Mouse (Mus musculus) olfactory bulb, adult 2 months (tissue): ENCODE measurements at regions not wholly inside any gene's neighbourhood (a gene's known extent, or its start where the extent isn't known, plus 50 kb on each side); places are given as distances from the start of the nearest gene placed in this dataset.

Experiments used
- H3K27ac ChIP-seq: fragments of 200-500 bp; 2 replicates; pipeline ENCODE4 v1.5.1; 2012; ENCODE audit warnings: low read depth, low read length; ENCODE audit not compliant: insufficient read depth
- H3K4me1 ChIP-seq: fragments of 200-500 bp; 2 replicates; pipeline ENCODE4 v1.6.1; 2012; ENCODE audit warnings: low read length; ENCODE audit not compliant: control insufficient read depth, insufficient read depth
- H3K4me3 ChIP-seq: fragments of 200-500 bp; 2 replicates; pipeline ENCODE4 v1.5.1; 2012; ENCODE audit warnings: mild to moderate bottlenecking, low read depth, low read length, moderate library complexity; ENCODE audit not compliant: insufficient read depth
- CTCF ChIP-seq: fragments of 200-500 bp; IDR thresholded peaks from 2 replicates; pipeline ENCODE4 v1.5.1; 2012; ENCODE audit warnings: low read depth, mild to moderate bottlenecking, low read length, moderate library complexity; ENCODE audit not compliant: insufficient read depth
- POLR2A ChIP-seq: fragments of 200-500 bp; IDR thresholded peaks from 2 replicates; pipeline ENCODE4 v1.6.1; 2012; ENCODE audit warnings: mild to moderate bottlenecking, low read depth, low read length, moderate library complexity; ENCODE audit not compliant: insufficient read depth
- WGBS: fragments of 180-500 bp; shearing (Covaris S2); methylation state at CpG from one replicate; pipeline ENCODE4 v1.1.7; 2018; 5-methylcytosine and 5-hydroxymethylcytosine counted together

GRCm38 (mm10) chr11:52567945-52568687 is 171.9 kb downstream of the 9530068E07Rik start:
- Histone ChIP-seq H3K27ac (no peak overlapping the region), H3K4me1 (peaks cover 12% of the 10 kb centered on the region; the same call in 1 of the 2 replicates), H3K4me3 (no peak overlapping the region)
- TF ChIP-seq CTCF (no peak), POLR2A (no peak)
- WGBS: 29% methylated on average over 13 of the region's 13 CpGs

GRCm38 (mm10) chr11:52568794-52569193 is 172.6 kb downstream of the 9530068E07Rik start:
- TF ChIP-seq POLR2A: no peak
- TF ChIP-seq CTCF: no peak
- peaks cover 12% of the 10 kb centered on the region; the same call in 1 of the 2 replicates for H3K4me1 ChIP-seq
- H3K4me3 ChIP-seq: no peak overlapping the region
- 92% methylated on average over 1 of the region's 1 CpGs for WGBS
- no peak overlapping the region for H3K27ac ChIP-seq

- H3K4me3 ChIP-seq: no peak overlapping the region
- TF ChIP-seq CTCF: no peak
- no peak for TF ChIP-seq POLR2A
- no peak overlapping the region for H3K27ac ChIP-seq
- 84% methylated on average over 10 of the region's 10 CpGs for WGBS
- H3K4me1 ChIP-seq: peaks cover 12% of the 10 kb centered on the region; the same call in 1 of the 2 replicates
Measured at GRCm38 (mm10) chr11:52569759-52570158, 173.5 kb downstream of the 9530068E07Rik start.

GRCm38 (mm10) chr11:52578471-52578870 is 182.2 kb downstream of the 9530068E07Rik start:
- no peaks in the 10 kb centered on the region for H3K4me1 ChIP-seq
- no peak overlapping the region for H3K27ac ChIP-seq

GRCm38 (mm10) chr11:52579764-52580377 is 183.6 kb downstream of the 9530068E07Rik start:
- Histone ChIP-seq H3K4me3 (no peak overlapping the region), H3K27ac (no peak overlapping the region), H3K4me1 (no peaks in the 10 kb centered on the region)
- 84% methylated on average over 13 of the region's 13 CpGs for WGBS
- TF ChIP-seq CTCF (no peak), POLR2A (no peak)

More at GRCm38 (mm10) chr11:52578471-52578870, 182.2 kb downstream of the 9530068E07Rik start:
- no peak for TF ChIP-seq CTCF
- no peak for TF ChIP-seq POLR2A
- no peak overlapping the region for H3K4me3 ChIP-seq
- 63% methylated on average over 9 of the region's 9 CpGs for WGBS

GRCm38 (mm10) chr11:52591596-52592180 is 172.7 kb upstream of the Fstl4 start:
- Histone ChIP-seq H3K4me1 (no peaks in the 10 kb centered on the region), H3K4me3 (no peak overlapping the region), H3K27ac (no peak overlapping the region)
- no peak for TF ChIP-seq POLR2A
- no peak for TF ChIP-seq CTCF
- 86% methylated on average over 9 of the region's 9 CpGs for WGBS

- no peak overlapping the region for H3K4me3 ChIP-seq
- TF ChIP-seq POLR2A: no peak
- no peak for TF ChIP-seq CTCF
- WGBS: 94% methylated on average over 4 of the region's 4 CpGs
- H3K4me1 ChIP-seq: no peaks in the 10 kb centered on the region
- no peak overlapping the region for H3K27ac ChIP-seq
Measured at GRCm38 (mm10) chr11:52594092-52594491, 170.3 kb upstream of the Fstl4 start.

GRCm38 (mm10) chr11:52601196-52601595 is 163.2 kb upstream of the Fstl4 start:
- TF ChIP-seq POLR2A (no peak), CTCF (no peak)
- no peak overlapping the region for H3K4me3 ChIP-seq
- peaks cover 7% of the 10 kb centered on the region; the same call in 1 of the 2 replicates for H3K4me1 ChIP-seq
- 95% methylated on average over 6 of the region's 6 CpGs for WGBS
- no peak overlapping the region for H3K27ac ChIP-seq

GRCm38 (mm10) chr11:52602061-52602561 is 162.3 kb upstream of the Fstl4 start:
- Histone ChIP-seq H3K27ac (no peak overlapping the region), H3K4me1 (peaks cover 7% of the 10 kb centered on the region; the same call in 1 of the 2 replicates), H3K4me3 (no peak overlapping the region)
- WGBS: 44% methylated on average over 15 of the region's 15 CpGs
- no peak for TF ChIP-seq POLR2A
- no peak for TF ChIP-seq CTCF
